Mouse (Mus musculus): ENCODE results near the gene Mosmo. TPM values are rescaled to one million over a fixed set of nuclear protein-coding genes. Genes with fewer than 3 reads are reported as not detected.
A peak's percentile ranks its signal among the peaks of the same experiment; 100 is the strongest.

Gene Mosmo
- 10.4 and 13.8 TPM in 2 replicates for polyA plus RNA-seq (2016; fragmentation: Nextera tagmentation; extraction: Ambion mirVana)

DNA sequence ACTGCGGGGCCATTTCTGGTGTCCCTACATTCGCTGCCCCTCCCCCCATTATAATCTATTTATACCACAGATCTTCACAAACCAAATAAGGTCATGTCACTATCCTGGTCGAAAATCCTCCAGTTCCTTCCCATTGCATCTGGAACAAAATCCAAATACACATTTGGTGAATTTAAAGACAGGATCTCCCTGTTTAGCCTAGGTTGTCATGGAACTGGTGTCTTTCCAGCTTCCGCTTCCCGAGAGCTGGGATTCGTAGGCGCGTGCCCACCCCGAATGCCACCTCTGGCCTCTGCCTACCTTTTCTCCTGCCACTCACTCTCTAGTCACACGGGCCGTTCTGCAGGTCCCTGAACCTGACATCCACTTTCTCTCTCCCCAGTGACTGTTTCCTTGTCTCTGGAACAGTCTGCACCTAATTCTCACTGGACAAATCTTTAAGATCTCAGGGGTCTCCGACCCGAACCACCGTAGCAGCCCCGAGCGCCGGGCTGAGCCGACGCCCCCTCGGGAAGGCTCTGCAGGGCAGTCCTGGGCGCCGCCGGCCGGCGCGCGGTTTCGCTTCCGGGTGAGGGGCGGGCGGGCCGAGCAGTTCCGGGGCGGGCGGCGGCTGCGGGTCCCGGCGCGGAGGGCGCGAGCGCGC, at the start of gene Mosmo:
Gene Mosmo, plus strand, starts transcription at position 618 of the 643 bp plus-strand sequence.
- Histone ChIP-seq H3K4me3 (peak within 1 kb of the TSS; percentile 97), H3K4me1 (replicated peaks) (peaks cover 35% of the 10 kb centered on the region), H3K9me3 (no peaks in the 10 kb centered on the region), H3K27me3 (ENCODE audit: insufficient read depth, poor library complexity, severe bottlenecking) (no peaks in the 10 kb centered on the region), H3K36me3 (no peaks in the 10 kb centered on the region), H3K27ac (peak within 1 kb of the TSS; percentile 94)
- under 1% methylated on average over 44 of the region's 44 CpGs for WGBS
- peak; percentile 79 for DNase-seq (ENCODE audit: low spot score)

DNA sequence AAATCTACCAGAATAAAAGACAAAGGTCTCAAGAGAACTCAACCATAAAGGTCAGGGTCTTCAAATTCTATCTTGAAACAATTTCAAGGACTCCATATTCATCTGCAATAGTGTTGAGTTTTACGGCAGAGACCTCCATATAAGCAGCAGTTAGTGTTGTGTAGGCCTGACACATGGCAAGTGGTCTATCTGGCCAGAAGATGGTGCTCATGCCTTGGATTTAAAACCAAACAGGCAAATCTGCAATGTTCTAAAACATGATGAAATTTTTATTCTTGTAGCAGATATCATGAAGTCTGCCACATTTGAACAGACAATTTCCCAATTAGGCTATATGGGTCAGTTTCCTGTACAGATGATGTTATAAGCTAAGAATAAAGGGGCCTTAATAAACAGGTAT, 44.9 kb upstream of the Mosmo start:
- no peak for DNase-seq (ENCODE audit: low spot score)
- Histone ChIP-seq H3K27ac (no peak overlapping the region), H3K27me3 (ENCODE audit: insufficient read depth, poor library complexity, severe bottlenecking) (no peaks in the 10 kb centered on the region), H3K4me1 (replicated peaks) (peaks cover 20% of the 10 kb centered on the region), H3K4me3 (no peak overlapping the region), H3K9me3 (no peaks in the 10 kb centered on the region), H3K36me3 (peaks cover under 1% of the 10 kb centered on the region; the same call in 1 of the 2 replicates)
- WGBS: 85% methylated on average over 1 of the region's 1 CpGs

DNA sequence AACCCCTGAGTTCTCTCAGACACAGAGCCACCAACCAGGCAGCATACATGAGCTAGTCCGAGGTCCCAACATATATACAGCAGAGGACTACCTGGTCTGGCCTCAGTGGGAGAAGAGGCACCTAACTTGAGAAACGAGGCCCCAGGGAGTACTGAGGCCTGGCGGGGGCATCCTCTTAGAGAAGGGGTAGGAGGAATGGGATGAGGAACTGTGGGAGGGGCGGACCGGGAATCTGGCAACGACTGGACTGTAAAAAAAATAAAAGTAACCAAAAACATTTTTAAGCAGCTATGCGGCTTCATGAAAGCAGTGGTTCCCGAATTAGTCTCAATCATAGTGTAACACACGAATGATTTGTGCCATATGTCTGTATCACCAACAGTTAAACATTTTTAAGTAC, 43.1 kb upstream of the Mosmo start:
- no peaks in the 10 kb centered on the region for H3K27me3 ChIP-seq (ENCODE audit: insufficient read depth, poor library complexity, severe bottlenecking)
- peak overlapping the region; percentile 76 for H3K4me3 ChIP-seq
- peak overlapping the region; percentile 93 for H3K27ac ChIP-seq
- peaks cover 20% of the 10 kb centered on the region for H3K4me1 ChIP-seq (replicated peaks)
- WGBS: 9% methylated on average over 9 of the region's 9 CpGs
- peaks cover 18% of the 10 kb centered on the region for H3K36me3 ChIP-seq
- DNase-seq (ENCODE audit: low spot score): peak; percentile 15
- no peaks in the 10 kb centered on the region for H3K9me3 ChIP-seq

DNA sequence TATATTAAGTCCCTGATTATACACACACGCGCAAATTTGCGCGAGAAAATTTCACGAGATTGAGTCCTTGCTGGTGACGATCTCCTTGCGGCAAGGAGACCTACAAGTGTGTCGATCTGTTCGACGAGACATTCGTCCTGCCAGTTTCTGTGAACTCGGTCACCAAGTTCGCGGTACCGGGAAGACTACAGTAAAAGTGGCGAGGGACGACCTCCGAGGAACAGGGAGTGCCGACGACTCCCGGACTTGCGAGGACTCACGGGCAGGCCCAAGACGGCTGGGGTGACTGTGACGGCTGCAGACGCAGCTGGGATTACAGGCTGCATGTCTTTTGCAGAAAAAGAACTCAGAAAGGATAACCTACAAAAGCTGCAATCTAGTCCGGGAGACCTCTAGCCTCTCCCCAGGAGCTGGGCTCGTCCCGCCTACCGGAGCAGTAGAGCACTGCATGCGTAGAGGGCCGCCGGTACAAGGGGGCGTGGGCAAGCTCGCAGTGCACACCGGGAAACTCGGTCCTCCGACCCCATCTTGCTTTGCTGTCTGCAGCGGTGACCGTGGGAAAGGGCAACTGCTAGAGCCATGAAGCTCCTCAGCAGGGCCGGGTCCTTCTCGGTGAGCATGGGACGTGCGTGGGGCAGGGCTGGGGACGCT, 42.6 kb upstream of the Mosmo start, which contains the start of gene Uqcrc2:
Gene Uqcrc2, plus strand, starts transcription at position 466 of the 651 bp plus-strand sequence.
- H3K4me1 ChIP-seq (replicated peaks): peaks cover 20% of the 10 kb centered on the region
- peaks cover 24% of the 10 kb centered on the region for H3K36me3 ChIP-seq
- peak within 1 kb of the TSS; percentile 76 for H3K4me3 ChIP-seq
- H3K9me3 ChIP-seq: no peaks in the 10 kb centered on the region
- H3K27me3 ChIP-seq (ENCODE audit: insufficient read depth, poor library complexity, severe bottlenecking): no peaks in the 10 kb centered on the region
- DNase-seq (ENCODE audit: low spot score): peak; percentile 93
- WGBS: under 1% methylated on average over 45 of the region's 45 CpGs
- peak within 1 kb of the TSS; percentile 93 for H3K27ac ChIP-seq

DNA sequence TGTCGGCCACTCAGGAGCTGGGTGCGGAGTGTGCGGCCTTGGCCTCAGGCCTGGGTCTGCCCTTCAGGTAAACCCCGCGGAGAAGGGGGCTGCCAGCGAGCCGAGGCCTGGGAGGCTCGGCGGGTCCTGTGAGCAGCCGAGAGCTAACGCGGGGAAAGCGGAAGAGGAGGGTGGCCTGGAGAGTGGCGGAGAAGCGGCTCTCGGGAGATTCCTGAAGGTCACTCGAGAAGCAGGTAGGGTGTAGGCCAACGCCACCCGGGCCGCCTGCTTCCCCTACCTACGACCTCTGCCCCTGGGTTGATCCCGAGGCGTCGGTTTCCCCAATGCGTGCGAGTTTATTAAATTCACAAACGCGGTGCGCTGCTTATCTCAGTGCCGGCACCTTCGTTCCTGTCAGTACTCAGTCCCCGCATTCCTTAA, 42.0 kb upstream of the Mosmo start:
- peaks cover 20% of the 10 kb centered on the region for H3K4me1 ChIP-seq (replicated peaks)
- H3K27me3 ChIP-seq (ENCODE audit: insufficient read depth, poor library complexity, severe bottlenecking): no peaks in the 10 kb centered on the region
- peak overlapping the region; percentile 93 for H3K27ac ChIP-seq
- peaks cover 29% of the 10 kb centered on the region for H3K36me3 ChIP-seq
- peak overlapping the region; percentile 76 for H3K4me3 ChIP-seq
- H3K9me3 ChIP-seq: no peaks in the 10 kb centered on the region
- DNase-seq (ENCODE audit: low spot score): no peak
- under 1% methylated on average over 32 of the region's 32 CpGs for WGBS

DNA sequence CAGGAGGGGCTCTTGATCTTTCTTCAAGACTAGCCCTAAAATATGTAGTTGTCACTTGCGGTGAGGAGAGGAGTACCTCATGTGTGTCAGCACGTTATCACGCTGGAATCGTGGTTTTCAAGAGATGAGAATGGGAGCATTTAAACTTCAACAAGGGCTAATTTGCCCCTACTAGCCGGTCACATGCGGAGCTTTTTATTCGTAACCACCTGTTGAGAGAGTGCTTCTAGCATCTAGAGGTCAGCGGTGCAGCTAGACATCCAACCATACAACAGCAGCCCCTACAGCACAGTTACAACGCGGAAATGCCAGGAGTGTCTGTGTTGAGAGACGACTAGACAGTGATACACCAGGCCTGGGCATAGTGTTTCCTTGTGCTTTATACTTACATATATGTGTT, 41.6 kb upstream of the Mosmo start:
- Histone ChIP-seq H3K4me3 (peak overlapping the region; percentile 76), H3K27ac (peak overlapping the region; percentile 93), H3K4me1 (replicated peaks) (peaks cover 20% of the 10 kb centered on the region), H3K9me3 (no peaks in the 10 kb centered on the region), H3K27me3 (ENCODE audit: insufficient read depth, poor library complexity, severe bottlenecking) (no peaks in the 10 kb centered on the region), H3K36me3 (peaks cover 34% of the 10 kb centered on the region)
- 3% methylated on average over 11 of the region's 11 CpGs for WGBS
- peak; percentile 22 for DNase-seq (ENCODE audit: low spot score)

DNA sequence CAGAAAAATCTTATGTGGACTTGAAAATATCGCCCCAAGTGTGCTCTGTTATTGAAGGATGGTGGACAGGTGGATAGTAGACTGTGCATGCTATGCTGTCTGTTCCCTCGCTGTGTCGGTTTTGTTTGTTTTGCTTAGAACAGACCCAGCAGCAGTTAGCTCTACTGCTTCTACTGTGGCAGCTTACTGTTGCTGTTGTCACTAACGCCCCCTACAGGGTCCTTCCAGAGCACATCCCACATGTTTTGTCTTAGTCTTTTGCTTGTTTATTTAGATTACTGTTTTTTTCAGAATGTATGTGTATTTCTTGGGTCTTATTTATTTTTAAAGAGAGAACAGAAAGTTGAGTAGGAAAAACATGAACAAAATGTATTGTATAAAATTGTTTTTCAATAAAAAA, 34.2 kb upstream of the Mosmo start:
- no peak for DNase-seq (ENCODE audit: low spot score)
- Histone ChIP-seq H3K9me3 (no peaks in the 10 kb centered on the region), H3K4me3 (no peak overlapping the region), H3K4me1 (replicated peaks) (no peaks in the 10 kb centered on the region), H3K27me3 (ENCODE audit: insufficient read depth, poor library complexity, severe bottlenecking) (no peaks in the 10 kb centered on the region), H3K36me3 (peaks cover 100% of the 10 kb centered on the region), H3K27ac (no peak overlapping the region)
- WGBS: 67% methylated on average over 4 of the region's 4 CpGs

DNA sequence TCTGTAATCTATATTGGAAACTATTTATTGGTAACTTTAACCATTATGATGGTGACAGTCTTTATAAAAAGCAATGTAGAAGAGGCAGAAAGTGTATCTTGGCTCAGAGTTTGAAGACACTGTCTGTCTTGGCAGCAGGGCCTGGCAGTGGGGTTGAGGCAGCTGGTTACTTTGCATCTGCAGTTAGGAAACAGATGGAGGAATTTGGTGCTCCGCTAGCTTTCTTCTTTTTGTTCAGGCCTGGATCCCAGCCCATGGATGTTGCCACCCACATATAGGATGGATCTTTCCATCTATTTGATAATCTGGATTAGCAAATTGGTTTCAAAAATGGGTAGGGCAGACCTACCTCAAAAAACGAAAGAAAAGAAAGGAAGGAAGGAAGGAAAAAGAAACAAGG, 29.6 kb upstream of the Mosmo start:
- no peaks in the 10 kb centered on the region for H3K4me1 ChIP-seq (replicated peaks)
- peaks cover 100% of the 10 kb centered on the region for H3K36me3 ChIP-seq
- H3K9me3 ChIP-seq: no peaks in the 10 kb centered on the region
- H3K27me3 ChIP-seq (ENCODE audit: insufficient read depth, poor library complexity, severe bottlenecking): no peaks in the 10 kb centered on the region
- DNase-seq (ENCODE audit: low spot score): no peak
- no peak overlapping the region for H3K4me3 ChIP-seq
- WGBS: 85% methylated on average over 2 of the region's 2 CpGs
- no peak overlapping the region for H3K27ac ChIP-seq

DNA sequence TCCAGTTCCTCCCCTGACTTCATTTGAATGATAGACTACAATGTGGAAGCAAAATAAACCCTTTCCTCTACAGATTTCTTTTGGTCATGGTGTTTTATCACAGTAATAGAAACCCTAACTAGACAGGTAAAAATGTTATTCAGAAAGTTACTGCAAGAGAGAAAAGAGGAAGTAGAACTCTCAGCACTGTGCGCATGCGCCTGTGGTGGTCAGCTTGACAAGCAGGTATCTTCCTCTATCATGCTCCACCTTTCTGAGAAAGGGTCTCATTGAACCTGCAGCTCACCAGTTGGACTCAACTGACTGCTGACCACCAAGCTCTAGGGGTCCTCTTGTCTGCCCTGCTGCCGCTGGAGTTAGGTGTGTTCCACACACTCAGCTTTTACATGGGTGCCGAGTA, 15.3 kb upstream of the Mosmo start:
- H3K4me3 ChIP-seq: no peak overlapping the region
- H3K27ac ChIP-seq: no peak overlapping the region
- 93% methylated on average over 4 of the region's 4 CpGs for WGBS
- H3K27me3 ChIP-seq (ENCODE audit: insufficient read depth, poor library complexity, severe bottlenecking): no peaks in the 10 kb centered on the region
- H3K4me1 ChIP-seq (replicated peaks): no peaks in the 10 kb centered on the region
- no peaks in the 10 kb centered on the region for H3K9me3 ChIP-seq
- no peak for DNase-seq (ENCODE audit: low spot score)
- peaks cover 37% of the 10 kb centered on the region for H3K36me3 ChIP-seq

DNA sequence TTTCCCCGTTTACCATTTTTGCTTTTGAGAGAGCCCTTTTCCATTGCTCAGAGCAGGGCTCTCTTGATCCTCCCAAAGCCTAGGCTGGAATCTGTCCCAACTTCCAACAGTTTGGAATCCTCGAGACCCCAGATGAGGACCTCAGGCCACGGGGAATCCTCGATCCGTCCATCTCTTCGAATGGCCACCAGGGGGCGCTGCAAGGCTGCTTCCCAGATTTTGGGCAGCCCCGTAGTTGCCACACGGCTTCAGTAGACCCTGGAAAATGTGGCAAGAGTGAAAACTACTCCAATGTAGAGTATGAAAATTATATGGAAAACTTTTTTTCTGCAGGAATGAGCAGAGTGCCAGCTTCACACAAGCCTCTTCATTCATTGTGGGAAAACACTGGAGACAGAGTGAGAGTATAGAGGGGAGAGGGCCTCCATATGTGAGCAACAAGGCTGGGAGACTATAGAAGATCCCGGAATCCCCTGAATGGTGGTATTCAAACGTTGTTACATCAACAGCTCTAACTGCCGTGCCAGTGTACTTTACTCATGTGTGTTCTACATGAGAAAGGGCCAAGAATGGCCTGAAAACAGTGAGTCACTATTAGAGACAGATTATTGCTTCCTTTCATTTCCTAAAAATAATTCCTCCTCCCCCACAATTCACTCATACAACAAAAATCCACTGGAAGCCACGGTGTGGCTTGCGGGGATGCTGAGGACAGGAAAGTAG, 7.1 kb upstream of the Mosmo start, which contains the start of gene Pdzd9:
Gene Pdzd9, minus strand, starts transcription at position 191 of the 723 bp plus-strand sequence.
- 26% methylated on average over 14 of the region's 14 CpGs for WGBS

DNA sequence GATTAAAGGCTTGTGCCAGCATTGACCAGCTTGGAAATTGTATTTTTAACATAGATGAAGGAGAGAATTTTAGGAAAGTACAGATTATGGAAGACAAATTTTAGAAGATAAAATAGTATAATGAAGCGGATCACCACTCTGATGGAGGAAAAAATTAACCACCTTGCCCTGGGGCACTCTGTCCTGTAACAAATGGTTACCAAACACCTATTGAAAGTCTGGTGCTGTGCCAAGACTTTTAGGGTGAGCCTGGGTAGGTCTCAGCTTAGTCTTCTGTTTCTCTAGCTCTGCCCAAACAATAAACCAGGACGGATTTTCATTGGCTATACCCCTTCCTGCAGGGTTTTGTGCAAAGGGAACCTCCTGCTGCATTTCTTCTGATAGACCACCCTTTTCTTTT, 6.1 kb upstream of the Mosmo start:
- WGBS: 72% methylated on average over 2 of the region's 2 CpGs
- DNase-seq (ENCODE audit: low spot score): no peak
- H3K27me3 ChIP-seq (ENCODE audit: insufficient read depth, poor library complexity, severe bottlenecking): no peaks in the 10 kb centered on the region
- peaks cover 1% of the 10 kb centered on the region for H3K4me1 ChIP-seq (replicated peaks)
- H3K9me3 ChIP-seq: no peaks in the 10 kb centered on the region
- H3K36me3 ChIP-seq: no peaks in the 10 kb centered on the region
- H3K4me3 ChIP-seq: no peak overlapping the region
- no peak overlapping the region for H3K27ac ChIP-seq

More for the DNA sequence above, 7.1 kb upstream of the Mosmo start, which contains the start of gene Pdzd9:
- no peaks in the 10 kb centered on the region for H3K36me3 ChIP-seq
- H3K27ac ChIP-seq: no peak within 1 kb of the TSS
- peak; percentile 74 for DNase-seq (ENCODE audit: low spot score)
- H3K4me3 ChIP-seq: no peak within 1 kb of the TSS
- H3K27me3 ChIP-seq (ENCODE audit: insufficient read depth, poor library complexity, severe bottlenecking): no peaks in the 10 kb centered on the region
- H3K4me1 ChIP-seq (replicated peaks): no peaks in the 10 kb centered on the region
- H3K9me3 ChIP-seq: no peaks in the 10 kb centered on the region

DNA sequence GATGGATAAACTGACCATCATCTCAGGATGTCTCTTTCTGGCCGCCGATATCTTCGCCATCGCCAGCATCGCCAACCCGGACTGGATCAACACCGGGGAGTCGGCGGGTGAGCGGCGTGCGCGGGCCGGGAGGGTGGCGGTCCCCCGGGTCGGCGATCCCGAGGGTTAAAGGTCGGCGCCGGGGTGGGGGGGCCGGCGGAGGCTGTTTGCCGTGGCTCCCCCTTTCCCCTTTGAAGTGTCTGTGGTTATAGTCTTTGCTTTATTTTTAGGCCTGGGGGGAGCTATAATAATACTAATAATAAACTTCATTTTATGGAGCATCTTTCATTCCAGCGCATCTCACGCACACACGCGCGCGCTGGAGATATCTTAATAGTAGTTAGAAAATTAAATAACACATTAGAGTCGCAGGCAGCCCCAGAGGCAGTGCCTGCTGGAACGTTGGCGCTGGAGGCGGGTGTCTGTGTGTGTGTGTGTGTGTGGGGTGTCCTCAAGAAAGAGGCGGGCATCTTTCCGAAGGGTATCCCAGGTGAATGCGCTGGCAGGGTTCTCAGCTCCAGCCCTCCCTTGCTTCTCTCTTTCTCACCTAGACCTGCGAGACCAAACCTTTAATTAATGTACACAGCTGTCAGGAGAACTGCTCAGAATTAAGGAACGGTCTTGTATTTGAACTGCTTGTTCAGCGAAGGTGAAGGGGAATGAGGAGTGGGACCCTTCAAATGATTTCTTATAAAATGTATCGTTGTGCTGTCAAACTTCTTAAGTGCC, 530 bp downstream of the Mosmo start:
- H3K4me1 ChIP-seq (replicated peaks): peaks cover 35% of the 10 kb centered on the region
- DNase-seq (ENCODE audit: low spot score): peak; percentile 27
- H3K27me3 ChIP-seq (ENCODE audit: insufficient read depth, poor library complexity, severe bottlenecking): no peaks in the 10 kb centered on the region
- no peaks in the 10 kb centered on the region for H3K9me3 ChIP-seq
- no peaks in the 10 kb centered on the region for H3K36me3 ChIP-seq
- H3K27ac ChIP-seq: peak overlapping the region; percentile 94
- peak overlapping the region; percentile 97 for H3K4me3 ChIP-seq
- 2% methylated on average over 42 of the region's 42 CpGs for WGBS
